Mouse (Mus musculus): ENCODE measurements around the gene Zbtb7b. TPM values are rescaled to one million over a fixed set of nuclear protein-coding genes. Genes with fewer than 3 reads are reported as not detected.

Zbtb7b gene
- polyA plus RNA-seq, 1 experiment from 2014 or later, result 2.3 TPM

GRCm38 (mm10) chr3:89425141-89425525, 30.6 kb upstream of the Zbtb7b start:
- H3K9ac ChIP-seq, result no peak overlapping the region
- H3K36me3 ChIP-seq, result peaks cover 43% of the 10 kb centered on the region
- H3K27ac ChIP-seq, result no peak overlapping the region
- peaks cover 36% of the 10 kb centered on the region for H3K4me1 ChIP-seq (replicated peaks)
- H3K4me3 ChIP-seq, result no peak overlapping the region
- WGBS, result 80% methylated on average over 5 of the region's 5 CpGs
- no peaks in the 10 kb centered on the region for H3K9me3 ChIP-seq (replicated peaks)
- H3K27me3 ChIP-seq, result no peaks in the 10 kb centered on the region
- no peak overlapping the region for H3K4me2 ChIP-seq
- no peak for ATAC-seq (replicated peaks; ENCODE audit: insufficient number of reproducible peaks, insufficient read depth, low FRiP score, low read depth)

- Histone ChIP-seq H3K4me3 (no peak overlapping the region), H3K9ac (no peak overlapping the region), H3K36me3 (peaks cover 43% of the 10 kb centered on the region), H3K4me1 (replicated peaks) (peaks cover 42% of the 10 kb centered on the region), H3K27me3 (no peaks in the 10 kb centered on the region), H3K4me2 (no peak overlapping the region), H3K27ac (no peak overlapping the region), H3K9me3 (replicated peaks) (no peaks in the 10 kb centered on the region)
- ATAC-seq (replicated peaks; ENCODE audit: insufficient number of reproducible peaks, insufficient read depth, low FRiP score, low read depth), result no peak
- 86% methylated on average over 5 of the region's 5 CpGs for WGBS
Observed at GRCm38 (mm10) chr3:89424416-89425140, 30.0 kb upstream of the Zbtb7b start.

GRCm38 (mm10) chr3:89422556-89423205, 28.1 kb upstream of the Zbtb7b start:
- peak overlapping the region; percentile 28; the same call in 1 of the 2 replicates for H3K9ac ChIP-seq
- H3K4me2 ChIP-seq, result peak overlapping the region; percentile 71
- peaks cover 42% of the 10 kb centered on the region for H3K4me1 ChIP-seq (replicated peaks)
- no peaks in the 10 kb centered on the region for H3K9me3 ChIP-seq (replicated peaks)
- peak overlapping the region; percentile 99 for H3K27ac ChIP-seq
- peak overlapping the region; percentile 70 for H3K4me3 ChIP-seq
- no peak for ATAC-seq (replicated peaks; ENCODE audit: insufficient number of reproducible peaks, insufficient read depth, low FRiP score, low read depth)
- H3K36me3 ChIP-seq, result peaks cover 35% of the 10 kb centered on the region
- H3K27me3 ChIP-seq, result no peaks in the 10 kb centered on the region
- 65% methylated on average over 6 of the region's 6 CpGs for WGBS

GRCm38 (mm10) chr3:89421810-89422473, 27.4 kb upstream of the Zbtb7b start:
- WGBS, result 10% methylated on average over 22 of the region's 22 CpGs
- ATAC-seq (replicated peaks; ENCODE audit: insufficient number of reproducible peaks, insufficient read depth, low FRiP score, low read depth), result no peak
- H3K9ac ChIP-seq, result peak overlapping the region; percentile 52

GRCm38 (mm10) chr3:89421002-89421774, 26.6 kb upstream of the Zbtb7b start:
- peak overlapping the region; percentile 52 for H3K9ac ChIP-seq
- H3K36me3 ChIP-seq, result peaks cover 30% of the 10 kb centered on the region
- H3K27me3 ChIP-seq, result no peaks in the 10 kb centered on the region
- WGBS, result 9% methylated on average over 11 of the region's 11 CpGs
- peak overlapping the region; percentile 70 for H3K4me3 ChIP-seq
- no peaks in the 10 kb centered on the region for H3K9me3 ChIP-seq (replicated peaks)
- peak overlapping the region; percentile 99 for H3K27ac ChIP-seq
- H3K4me1 ChIP-seq (replicated peaks), result peaks cover 50% of the 10 kb centered on the region
- peak; percentile 73 for ATAC-seq (replicated peaks; ENCODE audit: insufficient number of reproducible peaks, insufficient read depth, low FRiP score, low read depth)
- peak overlapping the region; percentile 71 for H3K4me2 ChIP-seq

More at GRCm38 (mm10) chr3:89421810-89422473, 27.4 kb upstream of the Zbtb7b start:
- peak overlapping the region; percentile 99 for H3K27ac ChIP-seq
- peaks cover 27% of the 10 kb centered on the region for H3K36me3 ChIP-seq
- no peaks in the 10 kb centered on the region for H3K27me3 ChIP-seq
- peaks cover 47% of the 10 kb centered on the region for H3K4me1 ChIP-seq (replicated peaks)
- H3K4me3 ChIP-seq, result peak overlapping the region; percentile 70
- peak overlapping the region; percentile 71 for H3K4me2 ChIP-seq
- no peaks in the 10 kb centered on the region for H3K9me3 ChIP-seq (replicated peaks)

GRCm38 (mm10) chr3:89420421-89420820, 25.8 kb upstream of the Zbtb7b start:
- H3K4me3 ChIP-seq, result peak overlapping the region; percentile 70

GRCm38 (mm10) chr3:89419981-89420380, 25.4 kb upstream of the Zbtb7b start:
- 18% methylated on average over 3 of the region's 3 CpGs for WGBS
- peak overlapping the region; percentile 71 for H3K4me2 ChIP-seq
- ATAC-seq (replicated peaks; ENCODE audit: insufficient number of reproducible peaks, insufficient read depth, low FRiP score, low read depth), result no peak
- H3K27me3 ChIP-seq, result no peaks in the 10 kb centered on the region
- H3K4me3 ChIP-seq, result peak overlapping the region; percentile 70
- H3K27ac ChIP-seq, result peak overlapping the region; percentile 99
- peaks cover 33% of the 10 kb centered on the region for H3K36me3 ChIP-seq
- H3K9me3 ChIP-seq (replicated peaks), result no peaks in the 10 kb centered on the region
- peak overlapping the region; percentile 72 for H3K9ac ChIP-seq
- peaks cover 50% of the 10 kb centered on the region for H3K4me1 ChIP-seq (replicated peaks)

More at GRCm38 (mm10) chr3:89420421-89420820, 25.8 kb upstream of the Zbtb7b start:
- peak overlapping the region; percentile 20; the same call in 1 of the 2 replicates for H3K9ac ChIP-seq
- 63% methylated on average over 2 of the region's 2 CpGs for WGBS
- peak overlapping the region; percentile 71 for H3K4me2 ChIP-seq
- peaks cover 50% of the 10 kb centered on the region for H3K4me1 ChIP-seq (replicated peaks)
- H3K27ac ChIP-seq, result peak overlapping the region; percentile 99
- H3K36me3 ChIP-seq, result peaks cover 33% of the 10 kb centered on the region
- ATAC-seq (replicated peaks; ENCODE audit: insufficient number of reproducible peaks, insufficient read depth, low FRiP score, low read depth), result no peak
- no peaks in the 10 kb centered on the region for H3K27me3 ChIP-seq
- no peaks in the 10 kb centered on the region for H3K9me3 ChIP-seq (replicated peaks)

GRCm38 (mm10) chr3:89419571-89419970, 25.0 kb upstream of the Zbtb7b start:
- Histone ChIP-seq H3K9ac (peak overlapping the region; percentile 72), H3K9me3 (replicated peaks) (no peaks in the 10 kb centered on the region), H3K27me3 (no peaks in the 10 kb centered on the region), H3K4me3 (peak overlapping the region; percentile 70), H3K4me1 (replicated peaks) (peaks cover 49% of the 10 kb centered on the region), H3K4me2 (peak overlapping the region; percentile 71), H3K27ac (peak overlapping the region; percentile 99), H3K36me3 (peaks cover 33% of the 10 kb centered on the region)
- no peak for ATAC-seq (replicated peaks; ENCODE audit: insufficient number of reproducible peaks, insufficient read depth, low FRiP score, low read depth)
- 1% methylated on average over 9 of the region's 9 CpGs for WGBS

GRCm38 (mm10) chr3:89418861-89419250, 24.3 kb upstream of the Zbtb7b start:
- H3K36me3 ChIP-seq, result peaks cover 31% of the 10 kb centered on the region
- ATAC-seq (replicated peaks; ENCODE audit: insufficient number of reproducible peaks, insufficient read depth, low FRiP score, low read depth), result peak; percentile 37
- H3K9me3 ChIP-seq (replicated peaks), result no peaks in the 10 kb centered on the region
- peak overlapping the region; percentile 71 for H3K4me2 ChIP-seq
- H3K27me3 ChIP-seq, result no peaks in the 10 kb centered on the region
- H3K4me1 ChIP-seq (replicated peaks), result peaks cover 46% of the 10 kb centered on the region
- peak overlapping the region; percentile 70 for H3K4me3 ChIP-seq
- H3K27ac ChIP-seq, result peak overlapping the region; percentile 99
- H3K9ac ChIP-seq, result peak overlapping the region; percentile 72
- under 1% methylated on average over 16 of the region's 16 CpGs for WGBS

GRCm38 (mm10) chr3:89418170-89418860, 23.7 kb upstream of the Zbtb7b start, which contains the start of the genes Cks1b and Shc1:
Gene Cks1b, minus strand, starts transcription at chr3:89418383.
Gene Shc1, plus strand, starts transcription at chr3:89418443.
- Histone ChIP-seq H3K27me3 (no peaks in the 10 kb centered on the region), H3K9me3 (replicated peaks) (no peaks in the 10 kb centered on the region), H3K4me2 (peak within 1 kb of the TSS; percentile 71), H3K36me3 (peaks cover 28% of the 10 kb centered on the region), H3K27ac (peak within 1 kb of the TSS; percentile 99), H3K4me3 (peak within 1 kb of the TSS; percentile 70), H3K4me1 (replicated peaks) (peaks cover 43% of the 10 kb centered on the region), H3K9ac (peak within 1 kb of the TSS; percentile 72)
- ATAC-seq (replicated peaks; ENCODE audit: insufficient number of reproducible peaks, insufficient read depth, low FRiP score, low read depth), result peak; percentile 91
- WGBS, result under 1% methylated on average over 36 of the region's 39 CpGs

Data from heart, embryonic 15.5 days (tissue).